Comparison of ENCODE assay signal across 23 mouse cellular contexts in the genomic region with DNA sequence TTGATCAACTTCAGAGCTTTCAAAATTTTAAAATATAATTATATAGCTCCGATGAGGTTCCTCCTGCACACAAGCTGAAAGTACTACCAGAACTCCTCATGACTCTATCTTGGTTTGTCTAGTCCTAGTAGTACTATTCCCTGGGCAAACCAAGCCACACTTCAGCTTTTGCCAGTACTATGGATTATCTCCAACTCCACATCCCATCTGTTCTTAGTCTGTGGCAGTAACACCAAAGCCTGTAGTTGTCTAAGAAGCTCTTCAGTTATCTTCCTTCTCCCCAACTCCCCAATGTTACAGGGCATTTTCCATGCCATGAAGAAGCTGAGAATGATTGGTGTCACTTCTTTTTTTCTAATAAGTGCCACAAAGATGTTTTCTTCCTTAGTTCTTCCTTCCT.
DNase-seq lines count a peak whose midpoint lies in the region; ATAC-seq lines count a peak whose summit lies in the region.
"Had no signal": no experiment of that assay in that cellular context is flagged by ENCODE, and none has a peak within 500 bp of the region (broad histone marks: within the 10 kb centered on the region; RNA-seq: fewer than 3 reads in every experiment).

No protein-coding gene starts in this region.

- no peak overlapping the region for H3K9ac ChIP-seq in midbrain, embryonic 11.5 days (ENCODE audit: low read length)
- no peak overlapping the region for H3K9ac ChIP-seq in midbrain, embryonic 15.5 days

- ATAC-seq in frontal cortex, adult (ENCODE audit: low TSS enrichment) = peak; percentile 89
- no peak for ATAC-seq in midbrain, embryonic 11.5 days (ENCODE audit: low FRiP score)
- no peak for ATAC-seq in midbrain, embryonic 15.5 days (replicated peaks)
- ATAC-seq: activated CD4-positive, CD25-positive, alpha-beta regulatory T cell, adult 4 months; CD4-positive, CD25-positive, alpha-beta regulatory T cell, adult 4 months; Patski had no signal

- no peaks in the 10 kb centered on the region for H3K4me1 ChIP-seq in midbrain, embryonic 11.5 days (ENCODE audit: control insufficient read depth, insufficient read depth, low read length)
- H3K4me1 ChIP-seq in midbrain, embryonic 15.5 days = no peaks in the 10 kb centered on the region

- no peaks in the 10 kb centered on the region for H3K9me3 ChIP-seq in midbrain, embryonic 11.5 days (ENCODE audit: control insufficient read depth, low read length)
- H3K9me3 ChIP-seq in midbrain, embryonic 15.5 days = no peaks in the 10 kb centered on the region
- H3K9me3 ChIP-seq: G1E had no signal

- 94% methylated on average over 1 of the region's 1 CpGs for WGBS in midbrain, embryonic 11.5 days
- WGBS in midbrain, embryonic 15.5 days = 95% methylated on average over 1 of the region's 1 CpGs

- H3K27me3 ChIP-seq in midbrain, embryonic 11.5 days (ENCODE audit: control insufficient read depth, insufficient read depth, low read length) = no peaks in the 10 kb centered on the region
- H3K27me3 ChIP-seq in midbrain, embryonic 15.5 days (replicated peaks) = no peaks in the 10 kb centered on the region
- H3K27me3 ChIP-seq: CH12.LX, Patski had no signal

- DNase-seq in frontal cortex, postnatal 14 days (ENCODE audit: low spot score in 2 of 2) = no peak
- peak; percentile 53 for DNase-seq in midbrain, embryonic 11.5 days (ENCODE audit: low spot score, missing footprints)
- DNase-seq in brain, adult 2 months (ENCODE audit: low read depth, low spot score) = peak; percentile 67
- DNase-seq in telencephalon, adult 2 months (ENCODE audit: low read depth, low spot score) = peak; percentile 58
- DNase-seq in lung, postnatal 25 days (ENCODE audit: low spot score) = no peak
- DNase-seq in layer of hippocampus, postnatal 36 days = no peak
- DNase-seq: adrenal gland, adult 2 months; adrenal gland, adult 8-10 months; adrenal gland, postnatal 10 days; adrenal gland, postnatal 14 days; adrenal gland, postnatal 25 days; adrenal gland, postnatal 36 days; B cell, adult 2 months; cerebellum, adult 11 months; cerebellum, adult 11-12 months; cerebellum, adult 18-20 months had no signal

- no peak overlapping the region for H3K4me2 ChIP-seq in midbrain, embryonic 11.5 days
- no peak overlapping the region for H3K4me2 ChIP-seq in midbrain, embryonic 15.5 days

- no peak overlapping the region for H3K4me3 ChIP-seq in midbrain, embryonic 11.5 days (ENCODE audit: low read depth, low read length)
- no peak overlapping the region for H3K4me3 ChIP-seq in midbrain, embryonic 15.5 days

- H3K27ac ChIP-seq in midbrain, embryonic 11.5 days (ENCODE audit: low read depth, low read length) = no peak overlapping the region
- no peak overlapping the region for H3K27ac ChIP-seq in midbrain, embryonic 15.5 days

- H3K36me3 ChIP-seq in midbrain, embryonic 11.5 days (ENCODE audit: control insufficient read depth, insufficient read depth, low read length) = no peaks in the 10 kb centered on the region
- H3K36me3 ChIP-seq in midbrain, embryonic 15.5 days (replicated peaks) = no peaks in the 10 kb centered on the region
- H3K36me3 ChIP-seq: G1E had no signal

Comparison
In these comparisons a context has a peak if more than half of its experiments do, and no peak if none do; other contexts are left out.
1. DNase-seq: peak in midbrain, embryonic 11.5 days (single experiment), brain, adult 2 months (single experiment) and telencephalon, adult 2 months (single experiment); none in frontal cortex, postnatal 14 days (0 of 2), lung, postnatal 25 days (single experiment) and layer of hippocampus, postnatal 36 days (0 of 2).